Mouse (Mus musculus) hindbrain, embryonic 16.5 days (tissue): ENCODE measurements around the gene Tln1. TPM values are rescaled to one million over a fixed set of nuclear protein-coding genes. Genes with fewer than 3 reads are reported as not detected.

Experiments used
- ATAC-seq: fragments of 200-750 bp; cut with Nextera tagmentation; 2 replicates; pipeline ENCODE4 v1.8.0; 2017; ENCODE audit warnings: moderate TSS enrichment, moderate library complexity
- H3K27ac ChIP-seq: fragments of 300-500 bp; sonication (generic); 2 replicates; pipeline ENCODE4 v1.5.1; 2014; ENCODE audit warnings: low read depth, mild to moderate bottlenecking, control low read depth, low read length, moderate library complexity
- H3K27me3 ChIP-seq: fragments of 300-500 bp; sonication (generic); replicated peaks from 2 replicates; pipeline ENCODE4 v1.6.1; 2014; ENCODE audit warnings: low read length; ENCODE audit not compliant: control insufficient read depth, insufficient read depth
- H3K36me3 ChIP-seq: fragments of 300-500 bp; sonication (generic); 2 replicates; pipeline ENCODE4 v1.6.1; 2014; ENCODE audit warnings: mild to moderate bottlenecking, low read length, moderate library complexity, mixed read lengths; ENCODE audit not compliant: control insufficient read depth, insufficient read depth
- H3K4me1 ChIP-seq: fragments of 300-500 bp; sonication (generic); 2 replicates; pipeline ENCODE4 v1.6.1; 2014; ENCODE audit warnings: low read depth, low read length; ENCODE audit not compliant: control insufficient read depth, insufficient read depth
- H3K4me2 ChIP-seq: fragments of 300-500 bp; sonication (generic); 2 replicates; pipeline ENCODE4 v1.6.1; 2014; ENCODE audit warnings: mild to moderate bottlenecking, low read length, control low read depth, moderate library complexity
- H3K4me3 ChIP-seq: fragments of 300-500 bp; sonication (generic); 2 replicates; pipeline ENCODE4 v1.5.1; 2014; ENCODE audit warnings: mild to moderate bottlenecking, low read length, control low read depth, moderate library complexity
- H3K9ac ChIP-seq: fragments of 300-500 bp; sonication (generic); 2 replicates; pipeline ENCODE4 v1.6.1; 2014; ENCODE audit warnings: low read depth, mild to moderate bottlenecking, control low read depth, low read length, moderate library complexity
- H3K9me3 ChIP-seq: fragments of 300-500 bp; sonication (generic); 2 replicates; pipeline ENCODE4 v1.6.1; 2014; ENCODE audit warnings: mild to moderate bottlenecking, low read length, moderate library complexity; ENCODE audit not compliant: control insufficient read depth
- WGBS: fragments of 180-500 bp; shearing (Covaris S2); extraction: QIAGEN DNeasy Blood & Tissue Kit; methylation state at CpG from one replicate; pipeline ENCODE4 v1.1.7; 2014; 5-methylcytosine and 5-hydroxymethylcytosine counted together
- polyA plus RNA-seq: library from polyadenylated mRNA; unstranded; fragments of >200 nt; fragmentation: Nextera tagmentation; extraction: Ambion mirVana; gene quantifications from 2 replicates; pipeline ENCODE4 v1.2.1, GENCODE M21; 2015

Tln1 gene
- polyA plus RNA-seq, 1 experiment from 2014 or later: 61.1 TPM

DNA sequence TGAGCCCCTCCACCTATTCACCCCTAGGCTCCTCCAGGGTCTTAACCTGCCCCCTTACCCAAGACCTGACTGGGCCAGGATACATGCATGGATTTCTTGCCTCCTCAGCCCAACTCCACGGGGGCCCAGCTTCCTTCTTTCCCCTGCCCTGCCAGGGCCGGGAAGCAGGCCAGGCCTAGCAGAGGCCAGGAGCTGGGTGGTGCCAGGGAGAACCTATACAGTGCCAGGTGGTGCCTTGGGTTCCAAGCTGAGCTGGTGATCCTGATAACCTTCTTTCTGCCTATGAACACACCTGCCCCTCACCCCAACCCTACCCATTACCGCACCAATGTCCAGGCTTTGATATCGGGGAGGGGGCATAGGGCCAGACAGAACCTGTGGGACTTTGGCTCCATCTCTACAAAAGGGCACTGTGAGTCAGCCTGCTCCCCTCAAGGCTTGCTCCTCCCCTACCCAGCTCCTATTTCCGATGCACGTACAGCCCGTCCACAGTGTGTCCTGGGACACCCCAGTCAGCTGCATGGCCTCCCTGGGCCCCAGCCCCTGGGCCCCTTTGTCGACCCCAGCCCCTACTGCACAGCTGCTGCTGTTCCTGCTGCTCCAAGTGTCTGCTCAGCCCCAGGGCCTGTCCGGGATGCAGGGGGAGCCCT, 55.8 kb downstream of the Tln1 start, which contains the start of gene Car9:
TSS of gene Car9 (plus strand) at position 431 of the 650 bp plus-strand sequence.
- Histone ChIP-seq H3K27ac (no peak within 1 kb of the TSS), H3K4me3 (no peak within 1 kb of the TSS), H3K4me2 (no peak within 1 kb of the TSS), H3K4me1 (peaks cover 13% of the 10 kb centered on the region), H3K9me3 (no peaks in the 10 kb centered on the region), H3K36me3 (no peaks in the 10 kb centered on the region), H3K27me3 (peaks cover 7% of the 10 kb centered on the region), H3K9ac (no peak within 1 kb of the TSS)
- WGBS: 58% methylated on average over 9 of the region's 9 CpGs
- peak; percentile 40 for ATAC-seq

DNA sequence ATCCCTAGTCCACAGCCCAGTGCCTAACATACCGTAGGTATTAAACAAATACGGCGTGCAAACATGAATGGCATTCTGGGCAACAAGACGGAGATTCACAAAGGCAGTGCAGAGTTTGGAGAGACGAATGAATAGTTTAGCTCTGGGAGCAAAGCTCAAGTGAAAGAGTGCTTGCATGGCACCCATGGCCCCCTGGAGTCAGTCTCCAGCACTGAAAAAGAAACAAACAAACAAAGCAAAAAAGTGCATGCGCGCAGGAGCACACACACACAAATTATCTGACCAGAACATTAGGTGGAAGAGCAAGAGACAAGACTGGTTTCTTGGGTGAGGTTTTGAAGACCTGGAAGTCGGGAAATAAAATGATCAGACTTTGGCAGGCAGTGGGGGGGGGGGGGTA, 56.4 kb downstream of the Tln1 start:
- no peak for ATAC-seq
- Histone ChIP-seq H3K9ac (no peak overlapping the region), H3K4me1 (peaks cover 13% of the 10 kb centered on the region), H3K36me3 (no peaks in the 10 kb centered on the region), H3K9me3 (no peaks in the 10 kb centered on the region), H3K27ac (no peak overlapping the region), H3K4me2 (no peak overlapping the region), H3K4me3 (no peak overlapping the region), H3K27me3 (peaks cover 7% of the 10 kb centered on the region)
- WGBS: 60% methylated on average over 8 of the region's 8 CpGs

DNA sequence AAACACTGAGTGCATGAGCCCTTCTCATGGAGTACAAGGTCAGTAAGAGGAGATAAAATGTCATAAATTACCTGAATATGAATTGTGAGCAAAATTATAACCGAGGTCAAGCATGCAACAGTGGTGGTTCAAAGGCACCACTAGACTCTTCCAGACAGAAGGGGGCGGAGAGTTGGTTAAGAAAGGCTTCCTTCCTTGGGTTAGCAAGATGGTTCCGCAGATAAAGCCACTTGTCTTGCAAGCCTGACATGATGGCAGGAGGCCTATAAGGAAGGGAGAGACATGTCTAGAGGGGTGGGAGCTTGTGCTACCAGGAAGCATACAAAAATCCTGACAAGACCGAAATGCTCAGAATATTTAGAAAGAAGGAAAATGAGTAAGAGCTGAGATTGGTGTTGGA, 58.2 kb downstream of the Tln1 start:
- Histone ChIP-seq H3K9me3 (no peaks in the 10 kb centered on the region), H3K27me3 (peaks cover 7% of the 10 kb centered on the region), H3K9ac (no peak overlapping the region), H3K4me1 (peaks cover 13% of the 10 kb centered on the region), H3K4me3 (no peak overlapping the region), H3K27ac (no peak overlapping the region), H3K36me3 (no peaks in the 10 kb centered on the region), H3K4me2 (no peak overlapping the region)
- ATAC-seq: no peak
- 82% methylated on average over 4 of the region's 4 CpGs for WGBS

DNA sequence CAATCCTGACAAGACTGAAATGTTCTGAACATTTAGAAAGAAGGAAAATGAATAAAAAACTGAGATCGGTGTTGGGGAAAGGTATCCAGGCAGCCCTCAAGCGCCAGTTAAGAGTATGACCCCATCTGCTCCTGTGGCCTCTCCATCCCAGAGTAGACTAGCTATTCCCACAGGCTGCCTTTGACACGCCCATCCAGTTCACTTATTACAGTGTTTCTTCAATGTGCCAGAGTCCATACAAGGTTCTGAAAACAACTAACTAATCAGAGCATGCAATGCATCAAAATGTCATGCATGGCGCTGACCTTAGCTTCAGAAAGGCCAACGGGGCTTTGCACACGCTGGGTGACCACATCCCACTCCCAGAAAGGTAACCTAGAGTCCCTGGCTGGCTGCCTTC, 59.0 kb downstream of the Tln1 start:
- no peak for ATAC-seq
- no peaks in the 10 kb centered on the region for H3K9me3 ChIP-seq
- H3K4me3 ChIP-seq: no peak overlapping the region
- H3K9ac ChIP-seq: no peak overlapping the region
- H3K27me3 ChIP-seq: no peaks in the 10 kb centered on the region; the same call in 1 of the 2 replicates
- 82% methylated on average over 6 of the region's 6 CpGs for WGBS
- H3K4me2 ChIP-seq: no peak overlapping the region
- no peak overlapping the region for H3K27ac ChIP-seq
- H3K36me3 ChIP-seq: no peaks in the 10 kb centered on the region
- H3K4me1 ChIP-seq: peaks cover 11% of the 10 kb centered on the region

DNA sequence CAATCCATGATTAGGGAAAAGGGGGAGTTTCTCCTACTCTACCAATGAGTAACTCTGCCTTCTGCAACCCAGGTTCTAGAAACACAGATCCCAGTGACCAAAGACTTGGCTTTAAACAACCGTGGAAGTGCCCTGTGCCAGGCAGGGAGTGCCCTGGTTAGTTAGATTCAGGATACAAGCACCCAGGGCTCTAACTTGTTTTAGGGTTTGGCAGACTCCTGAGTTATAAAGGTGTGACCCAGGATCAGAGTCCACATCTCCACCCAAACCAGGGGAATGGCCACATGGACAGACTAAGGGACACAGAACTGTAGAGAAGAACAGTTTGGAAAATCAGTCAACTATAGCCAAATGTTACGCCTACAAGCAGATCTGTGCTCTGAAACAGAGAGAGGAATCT, 59.5 kb downstream of the Tln1 start:
- Histone ChIP-seq H3K36me3 (no peaks in the 10 kb centered on the region), H3K27me3 (no peaks in the 10 kb centered on the region; the same call in 1 of the 2 replicates), H3K4me1 (peaks cover 6% of the 10 kb centered on the region), H3K27ac (no peak overlapping the region), H3K9ac (no peak overlapping the region), H3K4me2 (no peak overlapping the region), H3K4me3 (no peak overlapping the region), H3K9me3 (no peaks in the 10 kb centered on the region)
- 73% methylated on average over 2 of the region's 2 CpGs for WGBS
- ATAC-seq: no peak

DNA sequence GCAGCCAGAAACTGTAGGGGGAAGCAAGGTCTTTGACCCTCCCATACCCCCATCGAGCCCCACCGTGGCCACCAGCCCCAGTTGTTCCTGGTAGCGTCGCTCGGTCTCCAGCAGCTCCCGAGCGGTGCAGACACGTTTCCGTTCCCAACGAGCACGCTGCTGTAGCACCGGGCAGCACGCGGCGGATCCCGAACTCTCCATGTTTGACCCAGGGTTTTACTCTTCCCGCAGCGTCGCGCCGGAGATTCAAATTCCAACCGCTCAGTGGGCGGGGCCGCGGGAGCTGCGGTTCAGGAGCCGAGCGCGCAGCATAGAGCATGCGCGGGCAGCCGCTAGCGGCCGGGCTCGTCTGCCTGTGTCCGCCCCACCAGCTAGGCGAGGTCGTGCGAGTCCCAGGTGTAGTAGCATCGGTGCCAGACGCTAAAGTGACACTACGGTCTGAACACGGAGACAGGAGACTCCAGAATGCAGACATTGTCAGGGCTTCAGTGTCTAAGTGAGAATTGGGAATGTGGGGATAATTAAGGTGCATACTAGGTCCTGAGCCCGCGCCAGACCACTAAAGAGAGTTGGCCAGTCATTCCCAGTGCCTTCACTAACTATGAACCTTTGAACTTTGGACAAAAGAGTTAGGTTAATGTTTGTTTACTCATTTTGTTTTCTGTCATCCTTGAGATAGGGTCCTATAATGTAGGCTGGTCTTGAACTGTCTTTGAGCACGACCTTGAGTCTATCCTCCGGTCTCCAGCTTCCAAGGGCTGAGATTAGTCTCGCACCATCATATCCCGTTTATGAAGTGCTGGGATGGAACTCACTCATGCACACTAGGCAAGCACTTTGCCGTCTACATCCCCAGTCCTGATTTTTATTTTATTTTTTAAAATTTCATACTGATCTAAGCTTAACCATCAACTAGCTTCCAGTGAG, 62.8 kb downstream of the Tln1 start, which contains the start of gene Arhgef39:
TSS of gene Arhgef39 (minus strand) at position 289 of the 927 bp plus-strand sequence.
- Histone ChIP-seq H3K27me3 (no peaks in the 10 kb centered on the region), H3K4me3 (peak within 1 kb of the TSS; percentile 56), H3K9me3 (no peaks in the 10 kb centered on the region), H3K36me3 (no peaks in the 10 kb centered on the region), H3K4me1 (peaks cover 8% of the 10 kb centered on the region), H3K9ac (peak within 1 kb of the TSS; percentile 65), H3K27ac (no peak within 1 kb of the TSS), H3K4me2 (peak within 1 kb of the TSS; percentile 88)
- ATAC-seq: peak; percentile 85
- 6% methylated on average over 50 of the region's 50 CpGs for WGBS

DNA sequence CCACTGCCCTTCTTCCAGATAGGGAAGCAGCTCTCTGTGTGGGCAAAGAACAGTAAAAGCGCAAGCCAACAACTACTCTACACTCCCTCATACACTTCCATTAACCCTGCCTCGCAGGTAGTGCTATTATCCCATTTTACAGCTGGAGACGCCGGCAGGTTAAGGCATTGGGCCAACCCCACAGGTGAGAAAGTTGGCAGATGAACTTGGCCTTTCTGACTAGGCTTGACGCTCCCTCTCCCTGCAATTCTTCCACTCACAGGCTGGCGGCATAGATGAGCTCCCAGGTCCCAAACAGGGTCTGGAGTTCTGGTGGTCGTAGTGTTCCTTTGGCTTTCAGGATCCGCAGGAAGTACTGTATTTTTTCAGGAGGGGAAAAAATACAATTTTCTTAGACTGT, 63.5 kb downstream of the Tln1 start:
- no peaks in the 10 kb centered on the region for H3K9me3 ChIP-seq
- no peak overlapping the region for H3K27ac ChIP-seq
- 15% methylated on average over 8 of the region's 8 CpGs for WGBS
- H3K36me3 ChIP-seq: no peaks in the 10 kb centered on the region
- H3K27me3 ChIP-seq: no peaks in the 10 kb centered on the region
- H3K4me1 ChIP-seq: peaks cover 14% of the 10 kb centered on the region
- ATAC-seq: no peak
- peak overlapping the region; percentile 88 for H3K4me2 ChIP-seq
- H3K9ac ChIP-seq: peak overlapping the region; percentile 65
- H3K4me3 ChIP-seq: peak overlapping the region; percentile 56

DNA sequence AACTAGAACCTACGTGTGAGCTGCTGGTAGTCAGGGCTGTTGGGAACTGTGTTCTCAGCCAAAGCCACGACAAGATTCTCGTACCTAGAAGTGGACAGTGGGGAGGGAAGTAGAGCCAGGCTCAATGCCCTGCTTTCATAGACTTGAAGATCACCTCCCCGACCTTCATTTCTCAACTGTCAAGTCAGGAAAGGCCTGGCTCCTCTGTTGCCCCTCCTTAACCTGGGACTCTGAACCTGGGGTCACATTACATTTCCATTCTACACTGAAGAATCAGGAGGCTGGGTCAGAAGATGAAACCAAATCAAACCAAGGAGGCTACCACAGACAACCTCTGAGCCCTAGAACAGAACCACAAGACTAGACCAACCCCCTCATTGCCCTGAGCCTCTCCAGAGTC, 64.5 kb downstream of the Tln1 start:
- H3K9me3 ChIP-seq: no peaks in the 10 kb centered on the region
- H3K36me3 ChIP-seq: no peaks in the 10 kb centered on the region
- H3K27me3 ChIP-seq: no peaks in the 10 kb centered on the region
- no peak overlapping the region for H3K4me3 ChIP-seq
- 82% methylated on average over 4 of the region's 4 CpGs for WGBS
- no peak overlapping the region for H3K27ac ChIP-seq
- peaks cover 14% of the 10 kb centered on the region for H3K4me1 ChIP-seq
- H3K9ac ChIP-seq: no peak overlapping the region
- peak overlapping the region; percentile 88 for H3K4me2 ChIP-seq
- no peak for ATAC-seq

DNA sequence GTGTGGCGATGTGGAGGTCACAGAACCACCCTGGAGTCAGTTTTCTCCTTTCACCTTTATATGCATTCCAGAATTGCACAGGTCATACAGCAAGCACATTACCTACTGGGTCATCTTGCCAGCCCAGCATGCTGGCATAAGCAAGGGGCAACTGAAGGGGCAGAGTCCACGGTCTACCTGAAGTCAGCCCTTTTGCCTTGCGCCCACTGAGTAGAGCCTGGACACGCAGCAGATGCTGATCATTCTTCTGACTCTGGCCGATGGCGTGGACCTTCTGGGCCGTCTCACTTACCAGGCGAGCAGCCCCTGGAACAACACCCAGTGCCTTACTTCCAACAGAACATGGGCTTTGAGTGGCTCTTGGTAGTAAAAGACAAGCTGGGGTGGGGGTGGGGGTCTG, 65.1 kb downstream of the Tln1 start:
- H3K27me3 ChIP-seq: no peaks in the 10 kb centered on the region
- no peaks in the 10 kb centered on the region for H3K36me3 ChIP-seq
- WGBS: 96% methylated on average over 8 of the region's 8 CpGs
- no peak for ATAC-seq
- H3K4me2 ChIP-seq: no peak overlapping the region
- peaks cover 14% of the 10 kb centered on the region for H3K4me1 ChIP-seq
- H3K27ac ChIP-seq: no peak overlapping the region
- no peaks in the 10 kb centered on the region for H3K9me3 ChIP-seq
- H3K9ac ChIP-seq: no peak overlapping the region
- no peak overlapping the region for H3K4me3 ChIP-seq
